Mouse (Mus musculus): ENCODE results near the gene Kcns1.

Gene Kcns1

DNA sequence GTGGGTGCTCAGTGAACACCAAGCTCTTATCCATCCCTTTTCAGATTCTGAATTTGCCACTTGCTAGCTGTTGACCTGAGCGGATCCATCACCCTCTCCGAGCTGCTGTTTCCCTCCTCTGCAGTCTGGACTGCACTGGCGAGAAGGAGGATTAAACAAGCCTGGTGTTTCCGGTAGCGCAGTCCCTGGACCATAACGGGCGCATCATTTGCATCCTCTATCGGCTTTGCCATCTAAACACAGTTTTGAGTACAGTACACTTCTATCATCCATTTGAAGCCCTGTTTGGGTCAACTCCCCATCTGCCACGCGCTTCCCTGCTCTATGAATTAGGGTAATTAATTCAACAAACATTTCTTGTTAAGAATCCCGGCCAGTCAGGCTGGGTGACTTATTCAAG is 587 bp downstream of the Kcns1 start:
- DNase-seq = no peak

DNA sequence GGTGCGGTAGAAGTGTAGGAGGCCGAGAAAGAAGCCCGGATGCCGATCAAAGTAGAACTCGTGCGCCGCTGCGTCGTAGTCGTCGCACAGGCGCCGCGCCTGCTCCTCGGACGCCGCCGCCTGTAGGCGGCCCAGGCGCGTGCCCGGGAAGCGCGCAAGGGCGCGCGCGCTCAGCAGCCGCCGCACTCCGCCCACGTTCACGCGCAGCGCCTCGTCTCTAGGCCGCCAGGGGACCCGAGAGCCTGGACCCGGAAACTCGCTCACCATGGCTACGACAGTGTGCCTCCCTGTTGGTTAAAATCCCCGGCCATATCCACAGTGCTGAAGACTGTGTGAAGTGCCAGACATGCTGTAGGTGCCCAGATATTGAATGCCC is 2.4 kb downstream of the Kcns1 start:
- DNase-seq = no peak

DNA sequence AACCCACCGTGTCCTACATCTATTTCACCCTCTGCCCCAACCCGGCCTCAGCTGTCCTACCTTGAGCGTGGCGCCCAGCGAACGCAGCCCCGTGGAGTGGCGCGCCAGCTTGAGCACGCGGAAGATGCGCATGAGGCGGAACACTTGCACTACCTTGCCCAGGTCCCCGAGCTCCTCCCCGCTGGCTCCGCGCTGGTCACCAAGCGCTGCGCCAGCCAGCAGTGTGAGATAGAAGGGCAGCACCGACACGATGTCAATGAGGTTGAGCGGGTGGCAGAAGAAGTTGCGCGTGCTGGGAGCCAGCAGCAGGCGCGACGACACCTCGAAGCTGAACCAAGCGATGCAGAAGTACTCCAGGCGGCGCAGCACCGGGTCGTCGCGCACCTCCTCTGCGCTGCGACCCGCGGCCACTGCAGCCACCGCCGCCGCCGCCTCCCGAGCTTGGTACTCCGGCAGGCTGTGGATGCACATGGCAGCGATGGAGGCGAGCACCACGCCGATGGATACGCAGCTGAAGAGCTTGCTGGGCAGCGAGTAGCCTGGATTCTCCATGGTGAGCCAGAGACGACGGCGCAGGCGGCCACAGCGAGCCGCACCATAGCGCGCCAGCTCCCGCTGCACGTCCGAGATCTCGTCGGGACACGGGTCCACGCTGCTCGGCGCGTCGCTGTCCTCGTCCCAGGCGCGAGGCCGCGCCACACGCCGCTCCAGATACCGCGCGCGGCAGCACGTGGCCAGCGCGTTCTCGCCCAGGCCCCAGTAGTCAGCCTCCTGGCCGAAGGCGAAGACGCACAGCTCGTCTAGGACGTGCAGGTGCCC is 3.0 kb downstream of the Kcns1 start:
- no peak for DNase-seq

DNA sequence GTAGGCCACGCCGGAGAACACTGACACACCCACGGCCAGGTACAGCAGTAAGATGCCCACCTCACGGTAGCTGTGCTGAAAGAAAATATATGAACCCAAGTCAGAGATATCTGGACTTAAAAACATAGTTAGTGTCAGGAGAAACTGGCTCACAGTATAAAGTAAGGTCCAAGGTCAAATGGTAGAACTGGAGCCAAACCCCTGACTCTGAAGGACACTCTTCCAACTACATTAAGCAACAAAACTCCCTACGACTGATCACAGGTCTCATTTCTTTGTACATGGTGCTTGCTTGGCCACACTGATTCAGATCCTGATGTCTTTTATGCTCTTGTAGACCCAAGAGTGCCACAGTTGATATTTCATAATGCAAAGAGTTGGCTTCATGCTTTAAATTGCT is 6.0 kb downstream of the Kcns1 start:
- DNase-seq = no peak

DNA sequence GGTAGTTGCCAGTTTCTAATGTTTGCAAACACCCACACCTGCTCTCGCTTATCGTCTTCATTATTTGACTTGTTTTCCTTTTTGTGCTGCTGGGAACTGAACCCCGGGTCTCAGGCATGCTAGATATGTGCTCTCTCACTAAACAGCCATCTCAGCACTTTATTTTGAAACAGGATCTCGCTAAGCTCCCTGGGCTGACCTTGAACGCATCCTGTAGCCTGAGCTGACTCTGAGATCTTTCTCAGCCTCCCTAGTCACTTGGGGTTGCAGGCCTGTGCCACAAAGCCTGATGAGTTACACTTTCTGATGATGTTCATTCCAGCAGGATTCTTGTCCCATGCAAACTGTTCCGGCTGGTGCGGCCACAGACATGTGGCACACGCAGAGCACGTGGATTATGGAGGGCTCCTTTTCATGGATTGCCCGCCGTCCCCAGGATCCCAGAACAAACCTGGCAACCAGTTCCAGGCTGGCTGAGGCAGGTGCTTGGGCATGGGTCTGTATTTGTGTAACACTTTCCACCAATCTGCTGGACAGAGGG is 9.3 kb downstream of the Kcns1 start:
- DNase-seq = no peak

DNA sequence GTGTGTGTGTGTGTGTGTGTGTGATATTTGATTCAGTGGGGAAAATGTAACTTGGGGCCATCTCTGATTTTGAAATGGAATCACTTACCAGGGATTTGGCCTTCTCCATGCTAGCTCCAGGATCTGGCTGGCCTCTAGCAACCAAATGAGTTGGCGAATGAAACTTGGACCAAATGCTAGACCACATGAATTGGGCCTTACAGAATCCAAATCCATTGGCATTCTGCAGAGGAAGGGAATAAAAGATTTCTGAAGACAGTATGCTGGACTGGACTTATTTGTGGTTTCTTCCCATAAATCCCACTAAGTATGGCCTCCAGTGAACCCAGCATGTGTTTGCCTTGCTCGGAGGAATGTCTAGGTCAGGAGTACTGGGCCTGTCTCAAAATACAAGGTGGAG is 12.1 kb downstream of the Kcns1 start:
- peak in 1 of 2 experiments; percentile 30 for DNase-seq

DNA sequence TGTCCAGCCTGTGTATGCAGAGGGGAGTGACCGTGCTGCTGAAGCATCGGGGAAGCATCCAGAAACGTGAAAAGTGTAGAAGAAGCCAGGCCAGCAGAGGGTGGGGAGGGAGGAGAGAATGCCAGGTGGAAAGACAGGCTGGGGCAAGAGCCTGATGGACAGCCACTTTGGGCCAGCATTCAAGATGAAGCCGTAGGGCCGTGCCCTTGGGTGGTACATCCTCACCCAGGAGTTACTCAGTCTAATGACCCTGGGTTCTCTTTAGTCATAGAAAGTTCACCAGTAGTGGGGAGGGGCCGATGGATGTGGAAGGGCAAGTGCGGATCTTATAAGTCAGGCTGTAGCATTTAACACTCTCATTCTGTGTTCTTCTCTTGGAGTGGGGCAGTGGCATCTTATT is 14.8 kb downstream of the Kcns1 start:
- no peak for DNase-seq

DNA sequence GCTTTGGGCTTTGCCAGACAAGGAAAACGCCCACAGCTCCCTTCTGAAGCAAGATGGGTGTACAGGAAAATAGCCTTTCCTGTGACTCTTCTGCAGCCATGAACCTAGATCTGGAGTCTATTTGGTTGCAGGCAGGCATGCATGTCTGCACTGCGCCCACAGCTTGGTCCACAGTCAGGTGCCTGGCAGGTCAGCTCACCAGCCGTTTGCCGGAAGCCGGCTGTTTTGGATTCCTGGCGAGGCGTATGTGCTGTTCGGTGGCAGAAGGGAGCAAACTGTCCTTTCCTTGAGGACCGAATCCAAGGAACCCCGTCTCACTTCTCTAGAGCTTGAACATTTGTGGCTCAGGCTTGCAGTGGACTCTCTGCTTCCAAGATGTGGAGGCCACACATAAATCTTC is 16.9 kb downstream of the Kcns1 start:
- DNase-seq = peak in 1 of 2 experiments; percentile 52

DNA sequence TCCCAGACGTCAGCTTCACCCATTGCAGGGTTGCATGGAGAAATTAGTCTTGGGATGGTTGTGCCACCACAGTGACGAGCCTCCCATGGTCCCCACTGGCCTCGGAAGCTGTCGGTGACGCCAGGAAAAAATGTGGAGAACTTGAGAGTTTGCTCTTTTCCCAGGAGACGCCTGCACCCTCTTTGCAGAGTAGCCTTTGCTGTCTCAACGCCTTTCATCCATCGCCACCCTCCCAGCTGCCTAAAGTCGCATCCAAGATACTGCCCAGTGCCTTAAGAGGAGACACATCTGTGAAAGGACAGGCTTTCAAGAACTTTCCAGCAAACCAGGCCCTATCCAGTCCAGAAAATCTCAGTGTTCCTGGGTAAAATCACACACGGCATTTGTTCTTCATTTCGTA is 18.6 kb downstream of the Kcns1 start:
- DNase-seq = no peak

DNA sequence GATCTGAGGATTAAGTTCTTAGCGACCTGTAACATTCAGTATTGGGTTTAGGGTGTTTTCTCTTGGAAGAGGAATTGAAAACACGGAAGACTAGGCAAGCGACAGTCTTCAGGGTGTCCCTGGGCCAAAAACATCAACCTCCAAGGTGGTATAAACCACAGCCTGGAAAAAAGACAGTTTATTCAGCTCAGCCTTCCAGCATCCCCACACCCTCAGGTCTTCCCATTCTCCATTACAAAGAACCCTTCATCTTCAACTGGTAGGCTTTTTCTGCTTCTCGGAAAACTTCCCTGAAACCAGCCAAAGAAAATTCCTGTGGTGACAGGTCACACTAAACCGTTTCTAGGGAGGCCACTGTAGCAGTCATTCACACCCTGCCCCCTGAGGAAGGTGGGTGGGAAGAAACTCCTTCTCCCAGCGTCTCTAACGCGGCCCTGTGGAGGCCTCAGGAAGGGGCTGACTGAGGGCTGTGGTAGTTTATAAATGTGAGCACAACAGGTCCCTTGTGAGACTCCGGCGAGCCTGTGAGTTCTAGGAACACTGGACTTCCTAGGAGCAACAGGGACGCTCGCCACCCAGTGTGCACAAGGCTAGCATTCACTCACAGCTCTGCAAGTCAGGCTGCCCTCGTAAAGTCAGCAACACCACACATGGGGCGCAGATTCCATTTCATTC is 20.7 kb downstream of the Kcns1 start:
- DNase-seq = no peak

DNA sequence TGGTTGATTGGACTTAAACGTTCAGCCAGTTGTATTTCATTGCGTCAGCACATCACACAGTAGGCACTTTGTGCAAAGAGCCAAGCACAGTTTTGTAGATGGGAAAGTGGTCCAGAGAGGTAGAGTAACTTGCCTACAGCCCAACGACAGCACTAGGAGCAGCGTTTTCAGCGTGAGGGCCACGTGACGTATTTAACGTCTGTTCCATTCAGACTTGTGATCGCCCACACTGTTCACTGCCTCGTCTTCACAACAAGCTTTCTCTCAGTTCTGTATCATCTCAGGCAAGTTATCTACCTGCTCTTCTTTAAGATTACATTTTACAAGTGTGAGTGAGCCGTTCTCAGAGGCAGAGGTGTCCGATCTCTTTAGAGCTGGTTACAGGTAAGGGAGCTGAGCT is 24.4 kb downstream of the Kcns1 start:
- DNase-seq = no peak

DNA sequence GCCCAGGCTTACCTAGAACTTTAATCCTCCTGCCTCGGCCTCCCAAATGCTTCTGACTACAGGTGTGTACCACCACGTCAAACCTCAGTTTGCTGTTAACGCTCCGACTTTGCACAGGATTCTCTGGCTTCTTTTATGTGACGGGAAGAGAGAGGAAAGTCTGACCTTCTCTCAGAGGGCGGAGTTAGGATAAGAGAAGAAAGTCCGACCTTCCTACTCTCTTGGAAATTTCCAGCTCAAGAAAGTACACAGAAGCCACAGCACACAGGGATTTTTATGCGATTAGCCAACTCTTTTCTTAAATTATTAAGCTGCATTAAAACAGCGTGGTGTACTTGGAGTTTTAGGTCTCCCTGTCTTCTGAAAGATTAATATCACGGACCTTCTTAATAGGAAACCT is 26.4 kb downstream of the Kcns1 start:
- DNase-seq = no peak

DNA sequence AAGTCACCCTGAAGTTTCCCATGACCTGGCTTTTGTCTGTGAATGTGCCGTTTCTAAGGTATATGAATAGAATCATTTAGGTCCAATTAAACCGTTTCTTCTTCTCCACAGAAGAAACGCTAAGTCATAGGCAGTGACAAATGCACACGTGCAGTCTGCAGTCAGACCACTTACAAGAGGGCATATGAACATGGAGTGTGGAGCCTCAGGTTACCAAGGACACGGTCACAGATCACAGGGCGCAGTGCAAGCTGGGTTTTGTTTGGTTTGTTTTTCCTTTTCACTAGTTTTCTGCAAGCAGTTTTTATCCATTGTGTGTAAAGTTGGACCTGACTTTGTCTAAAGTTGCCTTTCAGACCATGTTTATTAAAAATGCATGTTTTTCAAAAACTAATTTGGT is 26.9 kb downstream of the Kcns1 start:
- no peak for DNase-seq

DNA sequence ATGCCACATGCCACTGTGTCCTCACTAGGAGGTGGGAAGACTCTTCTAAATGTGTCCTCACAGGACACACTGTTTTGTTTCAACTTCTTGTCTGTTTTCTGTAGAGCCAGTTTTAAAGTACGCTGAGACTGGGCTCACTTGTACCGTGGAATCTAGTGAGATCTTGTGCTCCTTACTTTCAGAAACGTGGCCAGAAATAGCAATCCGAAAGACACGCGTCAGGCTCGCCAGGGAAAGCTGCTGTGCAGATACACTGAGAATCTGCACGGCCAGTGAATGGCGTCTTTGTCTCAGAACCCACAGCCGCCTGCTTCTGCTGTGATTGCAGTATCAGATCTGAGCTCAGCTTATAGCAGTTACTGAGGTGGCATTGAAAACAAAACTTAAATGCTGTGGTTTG is 28.9 kb downstream of the Kcns1 start:
- no peak for DNase-seq

DNA sequence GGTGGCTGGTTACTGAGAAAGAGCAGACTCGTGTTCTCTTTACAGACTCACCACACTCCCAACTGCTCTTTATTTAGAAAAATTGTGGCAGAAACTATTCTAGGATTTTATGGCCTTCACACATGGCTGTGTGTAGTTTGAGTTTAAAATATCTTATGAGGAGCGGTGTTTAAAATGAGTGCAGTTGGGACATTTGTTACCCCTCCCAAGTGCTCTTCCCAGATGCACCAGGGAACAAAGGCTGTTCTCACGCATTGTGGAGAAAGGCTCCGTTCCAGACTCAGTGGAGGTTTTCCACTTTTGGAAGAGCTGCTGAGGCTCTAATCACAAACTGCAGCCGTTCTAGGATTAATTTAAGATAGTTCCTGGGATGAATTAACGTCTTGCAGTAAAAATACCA is 33.2 kb downstream of the Kcns1 start:
- DNase-seq = no peak

DNA sequence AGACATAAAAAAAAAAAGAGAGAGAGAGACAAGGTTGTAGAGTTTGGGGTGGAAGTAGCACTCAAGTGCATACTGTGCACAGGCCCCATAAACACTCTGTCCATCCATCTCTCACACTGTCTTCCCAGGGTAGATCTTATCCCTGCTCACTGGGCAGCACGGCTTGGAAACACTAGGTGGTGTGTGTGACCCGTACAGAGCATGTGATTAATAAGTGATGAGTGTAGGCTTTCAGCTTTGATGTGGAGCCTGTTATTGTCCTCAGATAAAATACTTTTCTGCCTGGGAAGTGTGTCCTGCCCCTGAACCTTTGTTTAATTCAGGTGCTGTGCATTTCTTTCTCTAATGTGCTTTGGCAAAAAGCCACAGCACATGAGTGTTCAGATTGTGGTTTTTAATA is 34.5 kb downstream of the Kcns1 start:
- no peak for DNase-seq

DNA sequence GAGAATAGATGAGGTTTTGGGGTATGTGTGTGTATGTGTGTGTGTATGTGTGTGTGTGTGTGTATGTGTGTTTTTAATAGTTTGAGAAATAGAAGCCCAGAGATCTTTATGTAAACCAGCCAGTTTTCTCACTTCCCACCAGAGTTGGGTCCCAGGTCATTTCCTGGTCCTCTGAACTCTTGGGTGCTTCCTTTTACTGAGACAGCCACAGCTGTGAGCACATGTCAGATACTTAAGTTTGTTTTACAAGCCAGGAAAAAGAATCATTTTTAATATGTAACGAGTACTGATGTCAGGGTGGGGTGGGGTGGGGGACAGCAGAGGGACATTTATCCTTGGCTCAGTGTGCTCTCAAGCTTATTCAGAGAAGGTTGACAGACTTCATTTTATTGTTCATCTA is 35.5 kb downstream of the Kcns1 start:
- no peak for DNase-seq

DNA sequence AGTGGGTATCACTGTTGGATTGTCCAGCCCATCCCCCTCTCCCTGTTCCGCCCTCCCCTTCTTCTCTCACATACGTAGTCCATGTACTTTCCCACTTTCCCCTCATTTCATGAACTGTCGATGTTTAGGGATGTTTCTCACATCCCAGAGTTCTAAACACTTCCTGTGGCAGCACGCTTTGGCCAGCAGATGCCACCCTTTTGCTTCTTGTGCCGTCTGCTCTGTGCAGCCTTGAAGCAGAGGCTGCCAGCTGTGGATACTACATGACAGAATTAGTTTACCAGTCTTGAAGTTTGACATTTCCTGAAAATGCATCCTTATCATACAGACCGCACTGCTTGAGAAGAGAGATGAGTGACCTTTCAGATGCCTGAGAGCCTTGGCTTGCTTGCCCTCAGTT is 36.4 kb downstream of the Kcns1 start:
- peak in 1 of 2 experiments; percentile 21 for DNase-seq

DNA sequence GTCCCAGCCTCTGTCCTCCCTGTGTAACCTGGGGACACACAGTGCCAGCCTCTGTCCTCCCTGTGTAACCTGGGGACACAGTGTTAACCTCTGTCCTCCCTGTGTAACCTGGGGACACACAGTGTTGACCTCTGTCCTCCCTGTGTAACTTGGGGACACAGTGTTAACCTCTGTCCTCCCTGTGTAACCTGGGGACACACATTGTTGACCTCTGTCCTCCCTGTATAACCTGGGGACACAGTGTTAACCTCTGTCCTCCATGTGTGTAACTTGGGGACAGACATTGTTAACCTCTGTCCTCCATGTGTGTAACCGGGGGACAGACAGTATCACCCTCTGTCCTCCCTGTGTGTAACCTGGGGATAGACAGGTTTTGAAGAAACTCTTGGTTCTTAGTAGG is 39.3 kb downstream of the Kcns1 start:
- DNase-seq = no peak

DNA sequence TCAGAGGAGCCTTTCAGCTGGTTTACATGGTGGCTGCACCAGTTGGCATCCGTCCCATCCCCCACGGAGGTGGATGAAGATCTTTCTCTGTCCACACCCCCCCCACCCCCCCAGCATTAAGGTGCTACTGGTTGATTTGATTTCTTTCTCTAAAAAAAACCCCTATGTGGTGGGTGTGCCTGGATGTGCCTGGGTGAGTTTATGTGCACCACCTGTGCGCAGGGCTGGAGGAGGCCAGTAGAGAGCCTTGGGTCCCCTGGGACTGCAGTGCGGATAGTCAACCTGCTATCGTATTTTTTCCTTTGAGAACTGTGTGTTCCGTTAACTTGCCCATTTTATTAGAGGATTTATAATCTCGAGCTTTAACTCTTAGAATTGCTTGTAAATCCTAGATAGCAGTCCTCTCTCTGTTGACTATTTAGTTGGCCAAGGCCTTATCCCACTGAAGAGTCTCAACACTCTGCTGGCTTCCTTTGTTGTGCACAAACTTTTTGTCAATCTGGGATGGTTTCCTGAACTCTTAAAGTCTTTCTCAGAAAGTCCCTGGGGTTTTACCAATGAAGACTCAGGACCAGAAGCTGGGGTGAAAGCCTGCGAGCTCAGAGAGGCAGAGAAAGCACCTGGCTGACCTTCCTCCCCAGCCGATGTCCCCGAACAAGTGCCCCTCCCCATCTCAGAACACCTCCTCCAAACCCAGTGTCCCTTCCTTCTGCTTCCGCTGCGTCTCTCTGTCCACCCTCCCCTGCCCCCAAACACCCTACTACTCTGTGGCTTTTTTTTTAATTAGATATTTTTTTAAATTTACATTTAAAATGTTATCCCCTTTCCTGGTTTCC is 42.1 kb downstream of the Kcns1 start:
- peak in 1 of 2 experiments; percentile 35 for DNase-seq

DNA sequence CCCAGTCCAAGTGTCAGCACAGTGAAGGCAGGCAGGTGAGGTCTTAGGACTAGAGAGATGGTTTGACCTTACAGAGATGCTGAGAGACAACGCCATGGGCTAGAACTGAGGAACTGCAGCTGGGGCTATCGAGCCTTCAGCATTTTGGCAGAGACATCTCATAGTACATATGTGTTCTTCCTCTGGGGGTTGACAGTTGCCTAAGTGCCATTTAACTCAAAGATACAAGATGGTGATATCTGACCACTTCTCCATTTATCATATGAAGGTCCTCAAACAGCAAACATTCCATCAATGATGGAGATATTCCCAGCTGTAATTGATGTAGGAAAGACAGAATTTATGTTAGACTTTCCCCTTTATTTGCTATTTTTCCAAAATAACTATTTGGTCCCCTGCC is 43.6 kb downstream of the Kcns1 start:
- no peak for DNase-seq

DNA sequence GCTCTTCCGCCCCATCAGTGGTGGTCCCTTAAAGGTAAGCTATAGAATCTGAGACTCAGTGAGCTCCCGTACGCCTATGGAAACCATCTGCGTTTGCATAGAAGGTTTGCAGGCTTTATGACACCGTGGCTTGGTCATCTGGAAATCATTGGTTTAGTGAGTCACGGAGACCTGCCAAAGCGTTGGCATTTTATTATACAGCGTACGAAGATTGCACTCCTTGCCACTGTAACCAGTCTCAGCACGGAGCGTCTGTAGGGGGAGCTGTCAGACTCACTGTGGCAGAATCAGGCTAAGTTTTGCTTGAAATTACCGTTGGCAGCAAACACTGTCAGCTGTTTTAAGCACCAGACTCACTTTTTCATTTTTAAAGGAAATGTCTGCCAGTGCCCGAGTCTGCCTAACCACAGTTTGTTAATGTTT is 44.4 kb downstream of the Kcns1 start:
- peak; percentile 50 to 59 for DNase-seq

DNA sequence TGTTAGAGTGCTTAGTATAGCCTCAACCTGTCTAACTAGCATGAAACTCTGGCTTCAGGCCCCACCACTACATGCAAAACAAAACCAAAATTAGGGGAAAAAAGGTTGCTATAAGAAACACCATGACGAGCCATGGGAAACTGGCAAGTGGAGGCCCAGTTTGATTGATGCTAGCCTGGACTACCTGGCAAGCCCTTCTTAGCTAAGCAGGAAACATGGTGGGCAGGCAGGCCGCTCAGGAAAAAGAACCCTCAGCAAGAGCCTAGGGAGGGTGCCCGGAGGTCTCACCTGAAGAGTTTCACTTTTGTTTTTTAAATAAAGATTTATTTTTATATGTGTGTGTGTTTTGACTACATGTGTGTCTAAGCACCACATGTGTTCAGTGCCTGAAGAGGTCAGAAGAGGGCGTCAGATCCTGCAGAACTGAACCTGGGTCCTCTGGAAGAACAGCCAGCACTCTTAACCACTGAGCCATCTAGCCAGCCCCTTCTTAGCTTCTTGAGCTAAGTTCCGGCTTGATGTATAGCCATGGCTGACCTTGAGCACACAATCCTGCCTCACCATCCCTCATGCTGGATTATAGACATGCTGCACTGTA is 47.6 kb downstream of the Kcns1 start:
- DNase-seq = no peak
